Comparison of ENCODE assay signal across 8 mouse cellular contexts in the genomic region with DNA sequence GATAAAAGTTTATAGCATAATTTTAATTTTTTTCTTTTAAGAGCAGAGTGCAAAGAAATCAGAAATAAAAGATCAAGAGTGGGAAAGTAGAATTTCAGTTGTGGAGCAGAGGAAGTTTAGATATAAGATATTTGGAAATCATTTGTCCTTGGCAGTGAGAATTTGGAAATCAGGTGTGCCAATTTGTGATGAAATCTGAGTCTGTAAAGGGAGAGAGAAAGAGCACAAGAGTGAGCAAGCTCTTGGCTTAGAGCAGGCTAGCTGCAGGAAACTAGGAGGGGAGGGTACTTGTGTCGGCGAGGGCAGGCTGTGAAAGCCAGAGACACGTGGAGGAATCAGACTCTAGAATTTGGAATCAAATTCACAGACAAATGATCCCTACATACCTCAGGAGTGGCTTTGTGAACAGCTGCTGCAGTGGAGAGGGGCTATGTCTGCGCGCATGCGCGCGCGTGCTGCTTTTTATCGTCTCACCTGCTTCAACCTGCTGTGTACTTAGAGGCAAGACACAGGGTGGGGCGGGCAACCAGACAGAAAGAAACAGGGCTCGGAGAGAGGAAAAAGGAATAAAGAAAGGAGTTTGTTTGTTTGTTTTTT. TPM values are rescaled to one million over a fixed set of nuclear protein-coding genes. Genes with fewer than 3 reads are reported as not detected.
DNase-seq lines count a peak whose midpoint lies in the region; ATAC-seq and TF ChIP-seq lines count a peak whose summit lies in the region.

No protein-coding gene starts in this region.

- H3K27me3 ChIP-seq in intestine, embryonic 16.5 days (replicated peaks; ENCODE audit: control insufficient read depth, insufficient read depth, low read length) = no peaks in the 10 kb centered on the region
- no peaks in the 10 kb centered on the region for H3K27me3 ChIP-seq in midbrain, embryonic 12.5 days

- TF ChIP-seq CTCF in layer of hippocampus, adult 2 months (conservative IDR thresholded peaks at IDR 0.05) = no peak
- TF ChIP-seq CTCF in cortical plate, adult 2 months (IDR thresholded peaks at IDR 0.05; ENCODE audit: extremely low read depth, insufficient read depth, low read length) = no peak

- WGBS in intestine, embryonic 16.5 days = 36% methylated on average over 12 of the region's 12 CpGs
- WGBS in midbrain, embryonic 12.5 days = 54% methylated on average over 12 of the region's 12 CpGs

- peak overlapping the region; percentile 15 for H3K4me2 ChIP-seq in intestine, embryonic 16.5 days (ENCODE audit: low read depth, low read length)
- H3K4me2 ChIP-seq in midbrain, embryonic 12.5 days (replicated peaks) = peak overlapping the region; percentile 37

- 0 out of 2 replicates have a peak overlapping the region, but pooled peaks have one; percentile 25 for H3K9ac ChIP-seq in intestine, embryonic 16.5 days (ENCODE audit: low read depth, low read length)
- no peak overlapping the region for H3K9ac ChIP-seq in midbrain, embryonic 12.5 days (replicated peaks)

- H3K4me1 ChIP-seq in cortical plate, adult 2 months (ENCODE audit: control insufficient read depth, insufficient read depth, low read length) = peaks cover 3% of the 10 kb centered on the region
- peaks cover 11% of the 10 kb centered on the region; the same call in 1 of the 2 replicates for H3K4me1 ChIP-seq in intestine, embryonic 16.5 days (ENCODE audit: control insufficient read depth, insufficient read depth, low read length)
- peaks cover 17% of the 10 kb centered on the region; the same call in 1 of the 2 replicates for H3K4me1 ChIP-seq in midbrain, embryonic 12.5 days

- DNase-seq in layer of hippocampus, adult 2 months (ENCODE audit: low spot score in 2 of 2) = no peak
- DNase-seq in layer of hippocampus, adult 8-10 months (ENCODE audit: low spot score in 2 of 2) = no peak
- no peak for DNase-seq in layer of hippocampus, postnatal 36 days
- no peak for DNase-seq in adrenal gland, postnatal 10 days

- no peak for TF ChIP-seq POLR2A in cortical plate, adult 2 months (IDR thresholded peaks at IDR 0.05; ENCODE audit: extremely low read depth, insufficient read depth, low read length)

- ATAC-seq in intestine, embryonic 16.5 days = peak; percentile 59; the same call in 1 of the 2 replicates
- ATAC-seq in midbrain, embryonic 12.5 days (ENCODE audit: low FRiP score, low read depth) = no peak
- no peak for ATAC-seq in erythroblast, adult 5-6 weeks (replicated peaks; ENCODE audit: low FRiP score, poor library complexity, severe bottlenecking)

- H3K27ac ChIP-seq in layer of hippocampus, adult 2 months = peak overlapping the region; percentile 77
- H3K27ac ChIP-seq in cortical plate, adult 2 months (ENCODE audit: insufficient read depth, low read length) = no peak overlapping the region
- no peak overlapping the region for H3K27ac ChIP-seq in intestine, embryonic 16.5 days (ENCODE audit: low read length)
- no peak overlapping the region for H3K27ac ChIP-seq in midbrain, embryonic 12.5 days (replicated peaks)

- H3K9me3 ChIP-seq in intestine, embryonic 16.5 days (ENCODE audit: control insufficient read depth, low read length) = no peaks in the 10 kb centered on the region
- no peaks in the 10 kb centered on the region for H3K9me3 ChIP-seq in midbrain, embryonic 12.5 days

- no peaks in the 10 kb centered on the region for H3K36me3 ChIP-seq in intestine, embryonic 16.5 days (ENCODE audit: control insufficient read depth, insufficient read depth, low read length)
- H3K36me3 ChIP-seq in midbrain, embryonic 12.5 days = no peaks in the 10 kb centered on the region

- H3K4me3 ChIP-seq in layer of hippocampus, adult 2 months = peak overlapping the region; percentile 46
- H3K4me3 ChIP-seq in cortical plate, adult 2 months (ENCODE audit: insufficient read depth, low read length) = peak overlapping the region; percentile 26; the same call in 1 of the 2 replicates
- peak overlapping the region; percentile 7; the same call in 1 of the 2 replicates for H3K4me3 ChIP-seq in intestine, embryonic 16.5 days (ENCODE audit: low read length)
- no peak overlapping the region for H3K4me3 ChIP-seq in midbrain, embryonic 12.5 days

RNA-seq across cellular contexts. Expression of gene Mfap4, which starts 8.3 kb away (rescaled TPM):
- 1 to 10 TPM; 4.8 to 5.0 TPM for total RNA-seq in layer of hippocampus, adult 2 months (2021)
- total RNA-seq in layer of hippocampus, adult 8-10 months (2022) = 1 to 10 TPM; 5.1 to 7.5 (median 5.6) TPM
- polyA plus RNA-seq in cortical plate, adult 2 months (2012; rRNA removed) = 3.2 and 4.6 TPM in 2 replicates
- polyA plus RNA-seq in intestine, embryonic 16.5 days (2015; fragmentation: Nextera tagmentation; extraction: Ambion mirVana) = 229 and 237 TPM in 2 replicates
- polyA plus RNA-seq in midbrain, embryonic 12.5 days (2016; fragmentation: Nextera tagmentation; extraction: Ambion mirVana) = 61.5 and 83.2 TPM in 2 replicates
- not detected in 2 replicates for total RNA-seq in erythroblast, adult 5-6 weeks (2015; ENCODE audit: low replicate concordance)
- not detected in 2 replicates for total RNA-seq in erythroblast, adult 5-6 weeks (2017; ENCODE audit: low replicate concordance)
- 1 to 10 TPM; 4.6 to 5.4 TPM for total RNA-seq in layer of hippocampus, postnatal 36 days (2021)
- total RNA-seq in adrenal gland, postnatal 10 days (2021) = 10 to 100 TPM; 61.8 to 75.9 TPM

RNA-seq across cellular contexts. Expression of gene Mapk7, which starts 17.3 kb away (rescaled TPM):
- 10 to 100 TPM; 26.2 to 28.5 TPM for total RNA-seq in layer of hippocampus, adult 2 months (2021)
- total RNA-seq in layer of hippocampus, adult 8-10 months (2022) = 10 to 100 TPM; 27.1 to 28.8 (median 28.2) TPM
- polyA plus RNA-seq in cortical plate, adult 2 months (2012; rRNA removed) = 32.2 and 36.7 TPM in 2 replicates
- 34.2 and 34.9 TPM in 2 replicates for polyA plus RNA-seq in intestine, embryonic 16.5 days (2015; fragmentation: Nextera tagmentation; extraction: Ambion mirVana)
- polyA plus RNA-seq in midbrain, embryonic 12.5 days (2016; fragmentation: Nextera tagmentation; extraction: Ambion mirVana) = 94.2 and 100 TPM in 2 replicates
- total RNA-seq in erythroblast, adult 5-6 weeks (2015; ENCODE audit: low replicate concordance) = 4.4 and 8.3 TPM in 2 replicates
- 2.8 and 3.7 TPM in 2 replicates for total RNA-seq in erythroblast, adult 5-6 weeks (2017; ENCODE audit: low replicate concordance)
- 10 to 100 TPM; 28.8 to 33.1 TPM for total RNA-seq in layer of hippocampus, postnatal 36 days (2021)
- 10 to 100 TPM; 15.7 to 16.5 TPM for total RNA-seq in adrenal gland, postnatal 10 days (2021)

RNA-seq across cellular contexts. Expression of gene Rnf112, which starts 23.0 kb away (rescaled TPM):
- total RNA-seq in layer of hippocampus, adult 2 months (2021) = 100 to 1,000 TPM; 543 to 554 TPM
- 100 to 1,000 TPM; 373 to 488 (median 430) TPM for total RNA-seq in layer of hippocampus, adult 8-10 months (2022)
- polyA plus RNA-seq in cortical plate, adult 2 months (2012; rRNA removed) = 453 and 528 TPM in 2 replicates
- polyA plus RNA-seq in intestine, embryonic 16.5 days (2015; fragmentation: Nextera tagmentation; extraction: Ambion mirVana) = 0.88 and 1.1 TPM in 2 replicates
- polyA plus RNA-seq in midbrain, embryonic 12.5 days (2016; fragmentation: Nextera tagmentation; extraction: Ambion mirVana) = 4.8 and 6.6 TPM in 2 replicates
- total RNA-seq in erythroblast, adult 5-6 weeks (2015; ENCODE audit: low replicate concordance) = not detected in 2 replicates
- not detected in 2 replicates for total RNA-seq in erythroblast, adult 5-6 weeks (2017; ENCODE audit: low replicate concordance)
- total RNA-seq in layer of hippocampus, postnatal 36 days (2021) = 100 to 1,000 TPM; 542 to 544 TPM
- 1 to 10 TPM; 1.5 to 2.4 TPM for total RNA-seq in adrenal gland, postnatal 10 days (2021)

RNA-seq across cellular contexts. Expression of gene B9d1, which starts 28.1 kb away (rescaled TPM):
- 10 to 100 TPM; 47.4 to 47.9 TPM for total RNA-seq in layer of hippocampus, adult 2 months (2021)
- 10 to 100 TPM; 43.1 to 52.1 (median 47.2) TPM for total RNA-seq in layer of hippocampus, adult 8-10 months (2022)
- 50.0 and 50.2 TPM in 2 replicates for polyA plus RNA-seq in cortical plate, adult 2 months (2012; rRNA removed)
- polyA plus RNA-seq in intestine, embryonic 16.5 days (2015; fragmentation: Nextera tagmentation; extraction: Ambion mirVana) = 18.9 and 19.2 TPM in 2 replicates
- 33.2 and 37.8 TPM in 2 replicates for polyA plus RNA-seq in midbrain, embryonic 12.5 days (2016; fragmentation: Nextera tagmentation; extraction: Ambion mirVana)
- total RNA-seq in erythroblast, adult 5-6 weeks (2015; ENCODE audit: low replicate concordance) = not detected in 2 replicates
- total RNA-seq in erythroblast, adult 5-6 weeks (2017; ENCODE audit: low replicate concordance) = not detected in 2 replicates
- 10 to 100 TPM; 42.6 TPM for total RNA-seq in layer of hippocampus, postnatal 36 days (2021)
- 10 to 100 TPM; 14.3 to 17.0 TPM for total RNA-seq in adrenal gland, postnatal 10 days (2021)

Comparison
In these comparisons a context has a peak if more than half of its experiments do, and no peak if none do; other contexts are left out.
1. RNA of gene Mfap4, which starts 8.3 kb away (total RNA-seq): 61.8 to 75.9 TPM in adrenal gland, postnatal 10 days; 5.1 to 7.5 TPM in layer of hippocampus, adult 8-10 months, 4.6 to 5.4 TPM in layer of hippocampus, postnatal 36 days, 4.8 to 5.0 TPM in layer of hippocampus, adult 2 months and not detected in erythroblast, adult 5-6 weeks; every median in the first group is over 4 times any median in the second.
2. RNA of gene Rnf112, which starts 23.0 kb away (total RNA-seq): 543 to 554 TPM in layer of hippocampus, adult 2 months, 542 to 544 TPM in layer of hippocampus, postnatal 36 days and 373 to 488 TPM in layer of hippocampus, adult 8-10 months; 1.5 to 2.4 TPM in adrenal gland, postnatal 10 days and not detected in erythroblast, adult 5-6 weeks; every median in the first group is over 100 times any median in the second.